Mouse (Mus musculus): ENCODE data around the gene Irf8.

DNA sequence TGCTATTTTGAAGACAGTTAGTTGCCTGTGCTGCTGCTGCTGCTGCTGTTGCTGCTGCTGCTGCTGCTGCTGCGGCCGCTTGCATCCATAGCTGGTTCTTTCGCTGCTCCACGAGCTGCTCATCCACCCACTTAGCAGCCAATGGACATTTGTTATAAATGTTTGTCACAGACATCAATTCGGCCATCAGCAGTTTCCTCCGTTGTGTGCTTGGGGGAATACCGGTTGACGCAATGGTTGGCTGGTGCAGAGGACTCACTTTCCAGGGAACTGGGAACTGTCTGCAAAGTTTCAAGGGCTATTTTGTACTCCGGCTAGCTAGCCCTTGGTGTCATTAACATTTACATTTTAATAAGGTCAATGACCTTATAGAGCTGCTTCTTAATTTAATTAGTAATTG, 32.0 kb upstream of the Irf8 start:
- no peak for TF ChIP-seq CTCF (IDR thresholded peaks at IDR 0.05; ENCODE audit: low read depth, low read length)
- TF ChIP-seq POLR2A (IDR thresholded peaks at IDR 0.05; ENCODE audit: extremely low read depth, insufficient read depth, low read length), result no peak

Data from liver, adult 2 months (tissue).